Mouse (Mus musculus) kidney, adult 10 weeks (tissue): ENCODE measurements around the gene Sars. TPM values are rescaled to one million over a fixed set of nuclear protein-coding genes. Genes with fewer than 3 reads are reported as not detected.

Source experiments
- polyA plus RNA-seq: library from polyadenylated mRNA; stranded (reverse); fragments of 350-450 nt; fragmentation: Illumina TruSeq; extraction: RNeasy Lipid Tissue Mini Kit (QIAGEN cat#74804); gene quantifications from one replicate; pipeline ENCODE4 v1.2.3, GENCODE M21; 2014; ENCODE audit warnings: low read depth, low replicate concordance

Gene Sars
- 19.5 TPM for polyA plus RNA-seq

DNA sequence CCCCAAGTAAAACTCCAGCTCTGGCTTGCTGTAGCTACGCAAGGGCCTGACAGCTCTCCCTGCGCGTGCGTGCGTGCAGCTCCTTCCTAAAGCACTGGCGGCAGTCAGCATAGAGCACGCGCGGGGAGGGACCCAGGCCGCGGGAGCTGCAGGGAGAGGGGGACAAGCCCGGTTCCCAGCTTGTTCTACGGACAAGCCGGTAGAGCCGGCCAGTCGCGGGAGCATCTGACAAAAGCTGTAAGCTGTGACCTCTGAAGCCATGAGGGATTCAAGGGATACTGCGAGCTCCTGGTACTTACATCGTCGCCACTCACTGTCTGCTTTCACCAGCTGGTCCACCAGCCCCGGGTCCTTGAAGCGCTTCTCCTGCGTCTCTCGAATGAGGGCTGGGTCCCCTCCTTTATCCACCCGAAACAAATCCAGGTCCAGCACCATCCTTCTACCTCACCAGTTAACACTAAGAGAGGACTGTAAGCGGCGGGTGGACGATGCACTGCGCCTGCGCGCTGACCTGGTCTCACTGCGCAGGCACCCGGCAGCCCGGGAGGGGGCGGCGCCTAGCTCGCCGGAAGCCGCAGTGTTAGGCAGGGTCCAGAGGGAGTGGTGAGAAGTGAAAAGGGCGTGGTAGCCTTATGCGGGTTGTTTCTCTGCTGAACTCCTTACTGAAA, at the start of gene Sars:
Gene Sars, minus strand, starts transcription at position 512 of the 668 bp plus-strand sequence.

DNA sequence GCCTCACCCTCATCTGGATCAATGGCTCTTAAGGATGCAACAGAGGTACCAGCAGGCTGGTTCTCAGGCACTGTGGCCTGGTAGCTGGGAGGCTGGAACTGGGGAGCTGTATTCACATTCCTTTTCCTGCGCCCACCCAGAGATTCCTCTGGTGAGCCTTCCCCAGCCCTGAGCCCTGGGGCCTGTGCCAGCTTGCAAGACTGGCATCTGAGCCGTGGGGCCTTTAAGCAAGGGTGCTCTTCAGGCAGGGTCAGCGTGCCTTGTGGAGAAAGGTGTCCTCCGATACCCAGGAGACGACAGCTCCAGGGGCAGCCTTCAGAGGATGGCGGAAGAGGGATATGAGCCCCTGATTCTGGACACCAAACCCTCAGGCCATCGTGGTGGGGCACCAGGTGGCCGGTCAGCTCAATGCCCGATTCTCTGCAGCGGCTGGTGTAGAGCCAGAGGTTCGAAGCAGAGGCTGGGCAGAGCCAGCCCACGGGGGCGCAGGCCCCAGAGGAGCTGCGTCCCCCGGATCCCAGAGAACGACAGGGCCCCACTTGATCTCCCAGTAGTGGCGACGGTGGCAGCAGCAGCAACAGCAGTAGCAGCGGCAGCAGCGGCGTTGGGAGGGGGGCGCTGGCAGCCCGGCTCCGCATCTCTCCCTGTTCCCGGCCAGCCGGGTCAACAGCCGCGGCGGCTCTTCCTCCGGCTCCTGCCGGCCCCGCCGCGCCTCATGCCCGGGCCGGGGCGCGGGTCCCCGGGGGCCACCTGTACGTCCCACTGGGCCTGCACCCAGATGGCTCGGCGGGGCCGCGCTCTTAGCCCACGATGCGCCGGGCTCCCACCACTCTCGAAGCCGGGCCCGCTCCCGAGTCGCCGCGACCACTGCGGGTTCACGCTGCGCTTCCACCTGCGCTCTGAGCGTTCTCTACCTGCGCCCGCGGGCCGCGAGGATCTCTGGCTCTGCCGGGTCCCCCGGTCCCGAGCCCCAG, 29.9 kb downstream of the Sars start, which contains the start of gene Celsr2:
Gene Celsr2, minus strand, starts transcription at position 696 of the 974 bp plus-strand sequence.

DNA sequence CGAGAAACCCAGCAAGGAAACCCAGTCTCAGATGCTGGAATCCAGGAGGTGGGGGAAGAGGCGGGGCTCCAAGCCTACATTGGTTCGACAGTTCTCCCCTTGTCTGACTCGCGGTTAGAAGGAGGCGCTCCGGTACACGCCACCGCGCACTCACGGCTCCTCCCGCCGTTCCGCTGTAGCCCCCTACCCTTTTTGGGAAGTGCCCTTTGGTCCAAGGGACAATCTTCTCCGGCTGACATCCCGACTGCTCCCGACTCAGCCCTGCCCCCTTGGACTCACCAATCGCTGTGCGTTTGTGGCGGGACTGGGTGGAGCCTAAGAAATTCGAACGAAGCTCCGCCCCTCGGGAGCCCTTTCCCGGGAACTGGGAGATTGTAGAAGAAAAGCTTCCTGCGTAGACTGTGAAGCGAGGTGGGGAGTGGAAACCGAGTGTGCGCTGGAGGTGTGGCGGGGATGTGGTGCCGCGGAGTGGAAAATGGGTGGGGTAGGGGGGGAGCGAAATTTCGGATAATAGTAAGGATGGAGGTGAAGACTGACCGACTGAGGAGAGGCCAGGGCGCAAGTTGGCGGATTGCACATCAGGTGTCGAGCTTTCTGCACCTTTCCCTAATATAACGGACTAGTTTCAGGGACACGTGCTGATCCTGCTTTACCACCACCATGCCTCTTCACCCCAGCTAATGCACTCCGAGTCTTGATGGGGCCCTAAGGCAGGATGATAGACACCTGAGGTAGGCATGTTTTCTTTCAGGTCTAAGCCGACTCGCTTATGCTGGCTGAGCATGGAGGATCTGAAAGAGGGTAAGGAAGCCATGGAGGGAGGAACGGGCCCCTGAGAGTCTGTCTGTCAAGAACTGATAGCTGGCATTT, 61.3 kb downstream of the Sars start, which contains the start of gene Psrc1:
Gene Psrc1, plus strand, starts transcription at position 355 of the 870 bp plus-strand sequence.

Other genes with a start within 250 kb of the Sars start
- gene Cyb561d1, start 244.0 kb downstream of the Sars start, polyA plus RNA-seq, result 5.1 TPM
- gene Atxn7l2, start 234.3 kb downstream of the Sars start, polyA plus RNA-seq, result 2.3 TPM
- 14.7 TPM for gene Sypl2, start 218.6 kb downstream of the Sars start, polyA plus RNA-seq
- gene Psma5, start 188.3 kb downstream of the Sars start, polyA plus RNA-seq, result 101 TPM
- gene Sort1, start 161.1 kb downstream of the Sars start, polyA plus RNA-seq, result 24.3 TPM
- gene Mybphl, start 80.3 kb downstream of the Sars start, polyA plus RNA-seq, result not detected
- gene Psrc1, start 61.4 kb downstream of the Sars start, polyA plus RNA-seq, result not detected
- gene Celsr2, start 29.7 kb downstream of the Sars start, polyA plus RNA-seq, result 2.6 TPM
- not detected for gene 1700013F07Rik, start 88.9 kb upstream of the Sars start, polyA plus RNA-seq
- gene 5330417C22Rik, start 91.3 kb upstream of the Sars start, polyA plus RNA-seq, result 0.12 TPM
- gene Tmem167b, start 117.3 kb upstream of the Sars start, polyA plus RNA-seq, result 78.3 TPM
- gene Taf13, start 126.5 kb upstream of the Sars start, polyA plus RNA-seq, result 85.3 TPM
- 29.6 TPM for gene Wdr47, start 146.1 kb upstream of the Sars start, polyA plus RNA-seq
- gene Clcc1, start 208.7 kb upstream of the Sars start, polyA plus RNA-seq, result 53.2 TPM